Mouse (Mus musculus): ENCODE measurements at regions not wholly inside any gene's neighbourhood (a gene's known extent, or its start where the extent isn't known, plus 50 kb on each side); places are given as distances from the start of the nearest gene placed in this dataset.

- DNase-seq (ENCODE audit: extremely low spot score in 1 of 2, low spot score in 1 of 2), result no peak
These were observed 1320.8 kb downstream of the Gsdmc2 start for GRCm38 (mm10) chr15:62524135-62524534.

GRCm38 (mm10) chr15:62513462-62513861 lies 1331.5 kb downstream of the Gsdmc2 start:
- DNase-seq (ENCODE audit: extremely low spot score in 1 of 2, low spot score in 1 of 2), result no peak

GRCm38 (mm10) chr15:62511461-62511860 lies 1333.5 kb downstream of the Gsdmc2 start:
- DNase-seq (ENCODE audit: extremely low spot score in 1 of 2, low spot score in 1 of 2), result no peak

GRCm38 (mm10) chr15:62503866-62504265 lies 1341.1 kb downstream of the Gsdmc2 start:
- DNase-seq (ENCODE audit: extremely low spot score in 1 of 2, low spot score in 1 of 2), result no peak

- no peak for DNase-seq (ENCODE audit: extremely low spot score in 1 of 2, low spot score in 1 of 2)
These were observed 1344.0 kb downstream of the Gsdmc2 start for GRCm38 (mm10) chr15:62500966-62501365.

- no peak for DNase-seq (ENCODE audit: extremely low spot score in 1 of 2, low spot score in 1 of 2)
These were observed 1344.5 kb downstream of the Gsdmc2 start for GRCm38 (mm10) chr15:62500522-62500921.

- no peak for DNase-seq (ENCODE audit: extremely low spot score in 1 of 2, low spot score in 1 of 2)
These were observed 1348.8 kb downstream of the Gsdmc2 start for GRCm38 (mm10) chr15:62496193-62496592.

GRCm38 (mm10) chr15:62492350-62492749 lies 1352.6 kb downstream of the Gsdmc2 start:
- no peak for DNase-seq (ENCODE audit: extremely low spot score in 1 of 2, low spot score in 1 of 2)

GRCm38 (mm10) chr15:62490548-62490947 lies 1354.4 kb downstream of the Gsdmc2 start:
- DNase-seq (ENCODE audit: extremely low spot score in 1 of 2, low spot score in 1 of 2), result no peak

- DNase-seq (ENCODE audit: extremely low spot score in 1 of 2, low spot score in 1 of 2), result no peak
These were observed 1358.4 kb downstream of the Gsdmc2 start for GRCm38 (mm10) chr15:62486540-62486939.

GRCm38 (mm10) chr15:62484350-62484749 lies 1360.6 kb downstream of the Gsdmc2 start:
- DNase-seq (ENCODE audit: extremely low spot score in 1 of 2, low spot score in 1 of 2), result no peak

- DNase-seq (ENCODE audit: extremely low spot score in 1 of 2, low spot score in 1 of 2), result no peak
These were observed 1361.4 kb downstream of the Gsdmc2 start for GRCm38 (mm10) chr15:62483534-62483933.

GRCm38 (mm10) chr15:62482357-62482756 lies 1362.6 kb downstream of the Gsdmc2 start:
- DNase-seq (ENCODE audit: extremely low spot score in 1 of 2, low spot score in 1 of 2), result no peak

- no peak for DNase-seq (ENCODE audit: extremely low spot score in 1 of 2, low spot score in 1 of 2)
These were observed 1367.2 kb downstream of the Gsdmc2 start for GRCm38 (mm10) chr15:62477779-62478178.

- DNase-seq (ENCODE audit: extremely low spot score in 1 of 2, low spot score in 1 of 2), result no peak
These were observed 1368.5 kb downstream of the Gsdmc2 start for GRCm38 (mm10) chr15:62476452-62476851.

GRCm38 (mm10) chr15:62470683-62471331 lies 1374.2 kb downstream of the Gsdmc2 start:
- DNase-seq (ENCODE audit: extremely low spot score in 1 of 2, low spot score in 1 of 2), result no peak

- no peak for DNase-seq (ENCODE audit: extremely low spot score in 1 of 2, low spot score in 1 of 2)
These were observed 1376.9 kb downstream of the Gsdmc2 start for GRCm38 (mm10) chr15:62468076-62468475.

- DNase-seq (ENCODE audit: extremely low spot score in 1 of 2, low spot score in 1 of 2), result no peak
These were observed 1378.1 kb downstream of the Gsdmc2 start for GRCm38 (mm10) chr15:62466856-62467255.

GRCm38 (mm10) chr15:62465026-62465839 lies 1379.7 kb downstream of the Gsdmc2 start:
- DNase-seq (ENCODE audit: extremely low spot score in 1 of 2, low spot score in 1 of 2), result no peak

GRCm38 (mm10) chr15:62462698-62463097 lies 1382.3 kb downstream of the Gsdmc2 start:
- peak; percentile 15 to 35 for DNase-seq (ENCODE audit: extremely low spot score in 1 of 2, low spot score in 1 of 2)

GRCm38 (mm10) chr15:62461398-62462051 lies 1383.5 kb downstream of the Gsdmc2 start:
- DNase-seq (ENCODE audit: extremely low spot score in 1 of 2, low spot score in 1 of 2), result no peak
